Mouse (Mus musculus): ENCODE data around the gene Kcnk4.

DNA sequence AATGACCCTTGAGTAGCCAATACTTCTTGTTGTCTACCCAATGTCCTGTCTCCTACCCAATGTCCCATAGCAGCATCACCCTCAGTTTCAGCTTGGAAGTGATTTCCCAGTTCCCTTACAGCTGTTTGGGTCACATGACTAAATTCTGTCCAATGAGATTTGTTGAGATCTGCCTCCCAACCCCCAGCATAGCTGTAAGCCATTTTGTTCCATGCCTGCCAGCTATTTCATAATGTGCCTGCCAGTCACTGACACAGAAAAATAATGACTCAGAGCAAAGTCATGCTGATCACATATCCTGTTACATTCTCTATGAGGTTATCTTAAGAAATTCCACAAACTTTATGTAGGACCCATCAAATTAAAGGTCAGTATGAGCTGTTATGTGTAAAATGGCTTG is 57.5 kb downstream of the Kcnk4 start:
- no peak for TF ChIP-seq CTCF (IDR thresholded peaks at IDR 0.05 in 2 of 3, conservative IDR thresholded peaks at IDR 0.05 in 1 of 3; ENCODE audit: control insufficient read depth in 1 of 3, insufficient read depth in 1 of 3, low read depth in 2 of 3, low read length in 3 of 3, poor library complexity in 1 of 3, severe bottlenecking in 1 of 3)
- TF ChIP-seq POLR2A (IDR thresholded peaks at IDR 0.05; ENCODE audit: control insufficient read depth in 1 of 2, insufficient read depth in 1 of 2, low read depth in 1 of 2, low read length in 2 of 2, poor library complexity in 1 of 2), result no peak
- TF ChIP-seq HCFC1 (IDR thresholded peaks at IDR 0.05; ENCODE audit: low read depth, low read length), result no peak
- TF ChIP-seq ZNF384 (IDR thresholded peaks at IDR 0.05; ENCODE audit: low read depth, low read length), result no peak
- no peak for TF ChIP-seq SMC3 (IDR thresholded peaks at IDR 0.05; ENCODE audit: low read depth, low read length)
- TF ChIP-seq E2F4 (IDR thresholded peaks at IDR 0.05; ENCODE audit: borderline replicate concordance, low read depth, low read length), result no peak
- no peak for TF ChIP-seq GATA1 (IDR thresholded peaks at IDR 0.05; ENCODE audit: low read depth, low read length)
- no peak for TF ChIP-seq MAX (IDR thresholded peaks at IDR 0.05; ENCODE audit: low read length)
- no peak for TF ChIP-seq USF2 (IDR thresholded peaks at IDR 0.05; ENCODE audit: borderline replicate concordance in 1 of 2, insufficient read depth in 1 of 2, low read depth in 1 of 2, low read length in 2 of 2)

All from MEL (cell line).